Mouse (Mus musculus) limb, embryonic 14.5 days (tissue): ENCODE data around the gene Fem1b. TPM values are rescaled to one million over a fixed set of nuclear protein-coding genes. Genes with fewer than 3 reads are reported as not detected.

ENCODE experiments used
- ATAC-seq: fragments of 200-750 bp; cut with Nextera tagmentation; 2 replicates; pipeline ENCODE4 v1.8.0; 2017; ENCODE audit warnings: low read depth, moderate number of reproducible peaks, moderate TSS enrichment; ENCODE audit not compliant: low FRiP score
- DNase-seq: peaks from one replicate; pipeline ENCODE4 v3.0.0-alpha.2; 2015; ENCODE audit warnings: low spot score
- H3K27ac ChIP-seq: fragments of 300-500 bp; sonication (generic); replicated peaks from 2 replicates; pipeline ENCODE4 v1.5.1; 2014; ENCODE audit warnings: low read depth, mild to moderate bottlenecking, low read length, moderate library complexity, mixed read lengths
- H3K27me3 ChIP-seq: fragments of 300-500 bp; sonication (generic); 2 replicates; pipeline ENCODE4 v1.6.1; 2014; ENCODE audit warnings: low read length, mixed read lengths; ENCODE audit not compliant: control insufficient read depth, insufficient read depth
- H3K36me3 ChIP-seq: fragments of 300-500 bp; sonication (generic); 2 replicates; pipeline ENCODE4 v1.6.1; 2014; ENCODE audit warnings: mild to moderate bottlenecking, low read length, moderate library complexity, mixed read lengths; ENCODE audit not compliant: control insufficient read depth, insufficient read depth
- H3K4me1 ChIP-seq: fragments of 300-500 bp; sonication (generic); 2 replicates; pipeline ENCODE4 v1.6.1; 2014; ENCODE audit warnings: antibody characterized with exemption, low read length, mixed read lengths; ENCODE audit not compliant: control insufficient read depth, insufficient read depth
- H3K4me2 ChIP-seq: fragments of 300-500 bp; sonication (generic); replicated peaks from 2 replicates; pipeline ENCODE4 v1.6.1; 2014; ENCODE audit warnings: low read depth, mild to moderate bottlenecking, low read length, moderate library complexity; ENCODE audit not compliant: severe bottlenecking
- H3K4me3 ChIP-seq: fragments of 300-500 bp; sonication (generic); replicated peaks from 2 replicates; pipeline ENCODE4 v1.5.1; 2014; ENCODE audit warnings: low read length
- H3K9ac ChIP-seq: fragments of 300-500 bp; sonication (generic); 2 replicates; pipeline ENCODE4 v1.6.1; 2014; ENCODE audit warnings: mild to moderate bottlenecking, low read depth, low read length, moderate library complexity; ENCODE audit not compliant: severe bottlenecking
- H3K9me3 ChIP-seq: fragments of 300-500 bp; sonication (generic); 2 replicates; pipeline ENCODE4 v1.6.1; 2016; ENCODE audit warnings: low read length; ENCODE audit not compliant: control insufficient read depth
- POLR2A ChIP-seq: fragments of 200-500 bp; IDR thresholded peaks from 2 replicates; pipeline ENCODE4 v1.8.0; 2012; ENCODE audit warnings: inconsistent platforms, mild to moderate bottlenecking, moderate library complexity, borderline replicate concordance; ENCODE audit not compliant: insufficient read depth, insufficient read length; ENCODE audit errors: extremely low read depth
- WGBS: fragments of 180-500 bp; shearing (Covaris S2); extraction: QIAGEN DNeasy Blood & Tissue Kit; methylation state at CpG from one replicate; pipeline ENCODE4 v1.1.7; 2014; 5-methylcytosine and 5-hydroxymethylcytosine counted together
- polyA plus RNA-seq, 2 experiments: library from polyadenylated mRNA; depleted of rRNA in 1 of 2; stranded (reverse) in 1 of 2; unstranded in 1 of 2; fragments of >200 nt; fragmentation: Nextera tagmentation in 1 of 2; extraction: Ambion mirVana in 1 of 2; gene quantifications; 2 replicates each; pipeline versions ENCODE4 v1.2.1 to v1.2.3; 2012 to 2014

Fem1b gene
- polyA plus RNA-seq, 2 experiments, result 20.7 to 31.4 TPM

- DNase-seq (no peak), ATAC-seq (no peak)
- peak overlapping the region; percentile 63; the same call in 1 of the 2 replicates for H3K27ac ChIP-seq
- H3K36me3 ChIP-seq, result no peaks in the 10 kb centered on the region
- H3K9ac ChIP-seq, result no peak overlapping the region; the same call in 1 of the 2 replicates
- no peaks in the 10 kb centered on the region for H3K9me3 ChIP-seq
- no peak for TF ChIP-seq POLR2A
- H3K27me3 ChIP-seq, result no peaks in the 10 kb centered on the region
- peak overlapping the region; percentile 39 for H3K4me2 ChIP-seq
- H3K4me3 ChIP-seq, result peak overlapping the region; percentile 14; the same call in 1 of the 2 replicates
- WGBS, result 45% methylated on average over 9 of the region's 9 CpGs
- H3K4me1 ChIP-seq, result peaks cover 35% of the 10 kb centered on the region
Measured at GRCm38 (mm10) chr9:62857216-62857615, 45.5 kb upstream of the Fem1b start.

GRCm38 (mm10) chr9:62854483-62854882, 42.7 kb upstream of the Fem1b start:
- H3K27ac ChIP-seq, result 0 out of 2 replicates have a peak overlapping the region, but pooled peaks have one; percentile 6
- no peak overlapping the region for H3K4me3 ChIP-seq
- 28% methylated on average over 4 of the region's 4 CpGs for WGBS
- no peak overlapping the region for H3K9ac ChIP-seq
- H3K4me2 ChIP-seq, result no peak overlapping the region
- no peaks in the 10 kb centered on the region for H3K9me3 ChIP-seq
- no peaks in the 10 kb centered on the region for H3K27me3 ChIP-seq
- H3K36me3 ChIP-seq, result peaks cover 22% of the 10 kb centered on the region
- H3K4me1 ChIP-seq, result peaks cover 34% of the 10 kb centered on the region
- no peak for TF ChIP-seq POLR2A
- no peak for DNase-seq
- ATAC-seq, result no peak

GRCm38 (mm10) chr9:62851571-62851970, 39.8 kb upstream of the Fem1b start:
- 78% methylated on average over 2 of the region's 2 CpGs for WGBS
- peaks cover 37% of the 10 kb centered on the region for H3K36me3 ChIP-seq
- DNase-seq, result no peak
- H3K4me3 ChIP-seq, result no peak overlapping the region
- no peak overlapping the region for H3K27ac ChIP-seq
- peaks cover 8% of the 10 kb centered on the region for H3K4me1 ChIP-seq
- no peak for TF ChIP-seq POLR2A
- no peaks in the 10 kb centered on the region for H3K27me3 ChIP-seq
- H3K4me2 ChIP-seq, result no peak overlapping the region
- ATAC-seq, result no peak
- H3K9me3 ChIP-seq, result no peaks in the 10 kb centered on the region
- no peak overlapping the region for H3K9ac ChIP-seq

- no peak for TF ChIP-seq POLR2A
- Histone ChIP-seq H3K9ac (no peak overlapping the region), H3K9me3 (no peaks in the 10 kb centered on the region), H3K27ac (no peak overlapping the region), H3K4me3 (no peak overlapping the region), H3K36me3 (peaks cover 41% of the 10 kb centered on the region), H3K4me2 (no peak overlapping the region), H3K27me3 (no peaks in the 10 kb centered on the region), H3K4me1 (peaks cover 4% of the 10 kb centered on the region; the same call in 1 of the 2 replicates)
- 80% methylated on average over 3 of the region's 3 CpGs for WGBS
- DNase-seq (no peak), ATAC-seq (no peak)
Measured at GRCm38 (mm10) chr9:62848641-62849040, 36.9 kb upstream of the Fem1b start.

DNA sequence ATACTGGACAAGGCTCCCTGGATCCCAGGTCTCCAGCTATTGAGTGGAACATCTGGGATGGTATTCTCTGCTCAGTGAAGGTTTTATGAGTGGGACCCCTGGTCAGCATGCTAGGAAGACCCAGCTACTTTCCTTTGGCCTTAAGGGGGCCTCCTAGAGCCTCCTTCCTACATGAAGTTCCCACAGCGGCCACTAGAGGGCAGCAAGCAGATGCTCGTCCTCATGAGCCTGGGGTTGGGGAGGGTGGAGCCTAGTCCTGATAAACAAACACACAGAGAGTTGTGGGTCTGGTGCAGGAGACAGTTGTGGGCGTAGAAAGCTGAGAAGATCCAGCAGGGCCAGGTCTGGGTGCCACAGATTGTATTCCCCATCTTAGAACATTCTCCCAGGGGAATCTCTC, 36.0 kb upstream of the Fem1b start:
- Histone ChIP-seq H3K27ac (no peak overlapping the region), H3K27me3 (no peaks in the 10 kb centered on the region), H3K4me2 (no peak overlapping the region), H3K4me1 (peaks cover 4% of the 10 kb centered on the region; the same call in 1 of the 2 replicates), H3K9ac (no peak overlapping the region), H3K4me3 (no peak overlapping the region), H3K36me3 (peaks cover 41% of the 10 kb centered on the region), H3K9me3 (no peaks in the 10 kb centered on the region)
- no peak for TF ChIP-seq POLR2A
- 5% methylated on average over 3 of the region's 3 CpGs for WGBS
- ATAC-seq (peak; percentile 60), DNase-seq (peak; percentile 77)
